Mouse (Mus musculus) liver (tissue): ENCODE data around the gene Cog5.
A peak's percentile ranks its signal among the peaks of the same experiment; 100 is the strongest.

ENCODE experiments used
- DNase-seq: peaks from one replicate; pipeline ENCODE4 v3.0.0-alpha.2; 2020; ENCODE audit warnings: mixed read lengths

Cog5 gene

DNA sequence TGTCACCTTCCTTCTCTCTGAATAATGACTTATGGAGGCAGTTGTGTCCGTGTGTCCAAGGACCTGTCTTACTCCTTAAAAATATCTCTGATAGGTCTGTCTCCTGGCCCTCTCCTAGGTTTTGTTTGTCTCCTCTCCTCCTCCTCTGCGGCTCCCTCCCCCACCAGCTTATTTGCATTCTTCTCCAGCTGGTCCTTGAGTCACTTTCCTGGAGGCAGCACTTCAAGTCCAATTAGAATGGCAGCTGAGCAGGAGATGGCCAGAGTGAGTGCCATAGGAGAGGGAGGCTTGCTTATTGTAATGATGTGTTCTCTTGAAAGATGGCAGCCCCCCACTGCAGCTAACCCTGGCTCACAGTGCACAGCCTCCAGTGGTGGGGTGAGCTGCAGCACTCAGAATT, 241.2 kb downstream of the Cog5 start:
- DNase-seq = no peak

DNA sequence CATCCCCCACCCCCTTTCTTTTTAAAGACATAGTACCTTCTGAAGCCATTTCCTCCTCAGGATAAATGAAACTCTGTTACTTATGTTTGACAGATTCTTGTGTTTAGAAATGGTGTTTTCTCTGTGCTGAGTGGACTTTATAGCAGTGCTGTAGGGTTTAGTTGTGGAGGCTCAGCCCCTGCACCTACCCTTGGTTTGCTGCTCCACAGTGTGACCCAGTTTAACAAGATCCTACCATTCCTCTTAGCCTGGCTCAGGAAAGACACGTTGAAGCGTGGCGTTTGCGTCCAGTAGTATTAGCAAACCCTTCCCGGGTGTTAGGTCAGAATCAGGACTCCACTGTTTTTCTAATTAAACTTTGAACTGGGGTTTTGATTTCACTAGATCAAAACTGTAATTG, 241.6 kb downstream of the Cog5 start:
- DNase-seq = no peak

DNA sequence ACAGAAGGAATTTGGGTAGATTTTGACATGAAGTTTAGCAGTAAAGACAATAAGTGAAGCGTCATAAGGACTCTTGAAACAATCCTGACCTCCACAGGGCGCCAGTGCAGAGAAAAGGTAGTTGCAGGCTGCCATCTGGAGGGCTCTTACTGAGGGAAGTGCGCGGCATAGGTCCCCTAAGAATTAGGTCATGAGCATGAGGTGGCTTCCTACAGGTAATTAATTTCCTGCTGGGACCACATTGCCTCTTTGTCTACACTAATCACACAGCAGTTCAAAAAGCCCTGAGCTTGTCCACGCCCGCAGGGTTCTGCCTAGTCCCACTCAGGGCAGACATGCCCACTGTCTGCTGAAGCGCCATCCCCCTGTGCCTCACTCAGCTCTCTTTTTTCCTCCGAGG, 242.3 kb downstream of the Cog5 start:
- DNase-seq = no peak

DNA sequence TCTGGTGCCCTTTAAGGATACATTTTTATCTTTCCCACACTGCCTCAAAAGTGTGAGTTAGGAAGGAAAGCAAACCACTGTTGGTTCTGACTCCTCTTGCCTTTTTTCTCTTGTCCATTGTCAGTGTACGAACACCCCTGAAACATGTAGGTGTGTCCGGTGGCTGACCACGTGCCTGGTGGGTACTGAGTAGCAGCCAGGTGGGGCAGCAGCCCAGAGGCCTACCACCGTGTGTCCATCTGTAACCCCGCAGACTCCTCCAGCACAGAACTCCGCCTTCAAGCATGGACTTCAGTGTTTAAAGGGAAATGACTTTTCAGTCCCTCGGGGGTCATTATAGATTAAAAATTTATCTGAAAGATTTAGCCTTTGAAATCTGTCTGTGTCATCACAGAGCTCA, 242.8 kb downstream of the Cog5 start:
- no peak for DNase-seq

DNA sequence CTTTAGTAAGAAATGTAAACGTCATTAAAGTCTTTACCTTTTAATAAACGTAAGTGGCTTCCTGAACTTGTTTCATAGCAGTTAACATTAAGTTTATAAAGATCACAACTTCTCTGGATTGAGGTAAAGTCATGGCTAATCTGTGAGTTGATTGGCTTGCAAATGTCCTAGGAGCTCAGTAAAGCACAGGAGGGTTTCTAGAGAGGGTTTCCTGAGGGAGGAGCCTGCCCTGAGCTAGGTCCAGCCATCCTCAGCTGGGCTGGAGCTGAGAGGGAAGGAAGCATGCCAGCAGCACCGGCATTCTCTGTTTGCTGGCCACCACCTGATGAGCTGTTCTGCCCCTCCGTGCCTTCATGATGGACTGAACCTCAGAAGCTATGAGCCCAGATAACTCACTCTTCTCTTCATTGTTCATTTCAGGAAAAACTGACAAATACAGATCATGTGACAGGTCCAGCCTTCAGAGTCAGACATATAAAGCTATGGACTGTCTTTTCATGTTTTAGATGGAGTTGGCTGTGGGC, 245.8 kb downstream of the Cog5 start:
- no peak for DNase-seq

DNA sequence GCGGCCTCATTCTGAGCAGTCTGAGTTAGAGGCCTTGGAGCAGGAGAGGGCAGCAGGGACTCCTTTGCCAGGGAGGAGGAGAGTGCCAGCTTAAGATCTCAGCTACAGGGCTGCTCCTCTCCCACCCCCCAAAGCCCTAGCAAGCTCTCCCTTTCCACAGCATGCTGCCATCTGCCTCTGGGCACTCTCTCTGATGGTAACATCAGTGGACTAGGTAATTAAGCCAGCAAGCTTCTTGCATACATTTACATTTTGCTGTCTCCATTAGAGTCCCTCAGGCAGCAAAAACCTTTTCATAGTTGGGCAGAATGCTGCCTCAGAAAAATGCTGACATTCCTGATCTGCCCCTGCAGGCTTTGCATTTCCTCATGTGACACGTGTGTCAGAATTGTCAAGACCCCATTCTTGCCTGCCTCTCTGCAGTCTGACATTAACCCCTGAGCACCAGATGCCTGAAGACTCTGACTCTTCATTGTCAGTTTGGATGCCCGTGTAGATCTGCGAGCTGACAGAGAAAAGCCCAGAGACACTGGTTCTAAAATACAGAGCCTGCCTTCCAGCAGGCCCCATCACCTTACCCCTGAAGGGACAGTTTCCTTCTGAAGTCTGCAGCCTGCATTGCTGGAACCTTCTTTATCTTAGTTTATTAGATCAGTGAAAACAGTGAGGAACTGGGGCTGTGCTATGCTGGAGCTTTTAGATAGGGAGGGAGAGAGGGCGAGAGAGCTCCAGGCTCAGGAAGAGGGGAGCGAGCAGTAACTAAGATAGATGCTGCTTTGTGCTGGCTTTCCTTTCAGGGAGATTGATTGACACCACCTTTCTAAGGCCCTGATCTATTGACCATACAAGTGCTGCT, 251.3 kb downstream of the Cog5 start:
- no peak for DNase-seq

DNA sequence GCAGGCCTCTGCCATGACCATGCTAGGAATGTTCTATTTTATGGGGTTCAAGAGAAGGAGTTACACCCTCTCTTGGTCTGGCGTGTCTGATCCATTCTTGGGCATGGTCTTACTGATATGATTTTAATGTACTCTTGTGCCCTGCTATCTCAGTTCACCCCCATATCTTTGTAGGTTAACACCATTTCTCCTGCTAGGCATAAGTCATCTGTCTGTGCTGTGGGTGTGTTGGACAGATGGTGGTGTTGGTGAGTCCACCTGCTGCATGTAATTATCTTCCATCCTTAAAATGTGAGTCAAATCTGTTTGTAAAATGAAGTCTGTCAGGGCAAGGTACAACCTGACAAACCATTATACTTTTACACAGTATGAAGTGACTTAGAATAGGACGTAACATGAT, 252.8 kb downstream of the Cog5 start:
- DNase-seq = no peak

DNA sequence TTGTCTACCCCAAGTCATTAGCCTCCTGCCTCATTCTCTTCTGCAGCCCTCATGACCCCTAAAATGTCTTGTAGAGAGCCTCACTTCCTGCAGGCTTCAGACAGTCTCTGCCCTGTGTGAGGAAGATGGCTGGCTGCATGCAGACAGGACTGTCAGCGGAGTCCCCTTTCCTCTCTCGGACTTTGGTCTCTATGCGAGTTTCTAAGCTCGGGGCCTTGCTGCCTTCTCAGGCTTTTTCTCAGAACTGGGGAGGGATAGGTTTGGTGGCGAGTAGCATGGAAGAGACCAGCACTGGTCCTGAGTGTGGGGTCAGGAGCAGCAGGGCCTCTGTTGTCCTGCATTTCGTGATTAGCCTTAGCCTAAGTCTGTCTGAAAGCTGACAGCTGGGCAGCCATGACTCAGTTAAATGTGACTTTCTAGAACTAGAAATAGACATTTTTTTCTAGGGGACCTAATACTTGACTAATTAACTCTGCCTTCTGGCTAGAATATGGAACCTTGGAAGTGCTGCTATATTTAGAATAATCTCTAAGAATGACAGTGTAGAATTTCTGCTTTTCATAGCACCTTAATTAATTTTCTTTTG, 258.4 kb downstream of the Cog5 start:
- DNase-seq = no peak

DNA sequence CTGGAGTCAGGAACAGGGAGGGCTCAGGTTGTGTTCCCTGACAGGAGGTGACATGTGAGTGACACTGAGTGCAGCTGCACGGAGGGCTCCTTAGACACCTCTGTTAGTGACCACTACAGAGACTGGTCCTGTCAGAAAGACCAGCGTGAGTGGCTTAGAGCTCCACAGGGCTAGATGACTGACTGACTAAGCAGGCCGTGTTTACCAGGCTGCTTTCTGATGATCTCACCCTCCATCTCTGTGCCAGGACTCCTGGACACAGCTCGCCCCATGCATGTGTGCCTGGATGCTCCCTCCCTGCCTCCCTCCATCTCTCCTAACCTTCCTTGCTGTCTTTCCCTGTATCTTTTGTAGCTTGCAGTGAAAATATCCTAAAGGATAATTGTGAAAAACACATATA, 258.9 kb downstream of the Cog5 start:
- no peak for DNase-seq

DNA sequence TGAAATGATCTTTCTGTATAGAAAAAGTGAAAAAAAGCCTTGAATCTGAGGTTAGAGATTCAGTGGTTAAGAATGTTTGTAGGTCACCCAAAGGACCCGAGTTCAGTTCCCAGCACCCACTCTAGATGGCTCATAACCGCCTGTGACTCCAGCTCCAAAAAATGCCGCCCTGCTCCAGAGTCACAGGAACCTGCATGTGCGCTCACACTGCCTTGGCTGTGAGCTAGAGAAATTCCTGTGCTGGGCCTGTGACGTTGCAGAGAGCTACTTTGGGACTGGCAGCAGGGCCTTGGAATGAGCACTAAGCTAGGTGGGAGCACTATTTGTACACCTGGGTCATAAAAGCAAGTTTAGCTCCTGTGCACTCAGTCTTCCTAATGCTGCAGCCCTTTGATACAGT, 262.0 kb downstream of the Cog5 start:
- DNase-seq = no peak

DNA sequence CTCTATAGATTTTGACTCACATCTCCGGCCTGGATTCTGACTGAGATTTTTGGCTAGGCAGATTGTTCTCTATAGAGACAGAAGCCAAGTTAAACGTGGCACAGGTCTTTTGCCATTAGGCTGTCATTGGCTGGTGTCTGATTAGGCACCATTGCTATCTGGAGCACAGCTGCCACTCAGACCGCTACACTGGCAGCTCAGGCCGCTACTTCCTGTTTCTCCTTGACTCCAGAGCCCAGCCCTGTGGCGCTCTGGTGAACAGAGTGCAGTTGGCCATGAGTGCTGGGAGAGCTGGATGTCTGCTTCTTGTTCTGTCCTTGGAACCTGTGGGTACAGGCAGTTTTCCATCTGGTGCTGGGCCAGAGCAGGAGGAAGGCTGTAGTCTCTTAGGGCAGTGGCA, 262.6 kb downstream of the Cog5 start:
- peak; percentile 46 for DNase-seq

DNA sequence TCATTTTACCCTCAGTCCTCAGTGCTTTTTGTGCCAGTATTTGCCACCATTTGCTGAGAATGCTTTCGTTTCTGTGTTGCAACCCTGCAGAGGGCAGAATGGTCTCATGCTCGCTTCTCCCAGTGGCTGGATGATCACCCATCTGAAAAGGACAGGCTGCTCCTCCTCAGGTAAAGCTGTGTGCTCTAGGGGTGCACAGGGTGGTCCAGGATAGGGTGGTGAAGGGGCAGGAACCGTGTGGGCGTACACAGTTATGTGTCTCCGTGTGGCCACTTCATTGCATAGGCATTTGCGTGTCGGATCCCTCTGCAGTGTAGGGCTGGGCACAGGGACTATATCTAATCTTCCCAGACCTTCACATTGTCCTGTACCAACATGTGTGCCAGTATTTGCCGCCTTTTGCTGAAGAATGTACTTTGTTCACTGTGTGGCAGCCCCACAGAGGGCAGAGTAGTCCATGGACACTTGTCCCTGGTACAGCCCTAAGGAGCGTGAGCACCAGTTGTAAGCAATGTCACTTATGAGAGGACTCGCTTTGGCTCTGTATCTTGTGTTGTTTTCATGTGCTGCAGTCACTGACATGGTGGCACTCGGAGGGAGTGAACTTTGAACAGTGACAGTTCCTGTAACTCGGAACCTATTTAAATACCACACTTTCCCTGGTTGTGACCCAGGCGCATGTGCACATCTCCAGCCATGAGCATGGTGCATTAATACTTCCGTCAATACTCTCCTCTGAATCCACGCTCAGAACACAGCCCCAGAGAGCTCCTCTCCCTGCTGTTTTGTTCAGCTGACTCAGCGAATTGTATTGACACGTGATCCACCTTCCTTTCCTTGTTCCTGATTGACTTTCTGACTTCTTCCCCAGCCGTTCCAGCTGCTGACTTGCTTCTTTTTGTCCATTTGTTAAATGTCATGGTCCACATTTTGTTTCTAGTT, 266.1 kb downstream of the Cog5 start:
- DNase-seq = no peak

DNA sequence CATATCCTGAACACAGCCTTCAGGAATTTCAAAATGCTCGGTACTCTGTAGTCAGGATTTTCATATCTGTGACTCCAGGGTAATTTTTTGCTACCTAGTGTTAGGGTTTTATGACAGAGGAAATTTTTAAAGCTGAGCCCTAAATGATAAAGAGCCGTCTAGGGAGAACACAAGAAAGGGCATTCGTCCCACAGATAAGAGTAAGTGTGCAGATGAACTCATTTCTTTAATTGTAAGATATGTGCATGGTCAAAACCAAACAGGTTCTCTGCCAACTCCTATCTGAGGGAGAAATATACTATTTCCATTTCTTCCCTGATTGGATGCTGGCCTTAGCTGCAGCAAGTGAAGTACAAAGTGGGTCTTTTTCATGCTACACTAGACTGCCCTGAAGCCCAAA, 269.5 kb downstream of the Cog5 start:
- no peak for DNase-seq

DNA sequence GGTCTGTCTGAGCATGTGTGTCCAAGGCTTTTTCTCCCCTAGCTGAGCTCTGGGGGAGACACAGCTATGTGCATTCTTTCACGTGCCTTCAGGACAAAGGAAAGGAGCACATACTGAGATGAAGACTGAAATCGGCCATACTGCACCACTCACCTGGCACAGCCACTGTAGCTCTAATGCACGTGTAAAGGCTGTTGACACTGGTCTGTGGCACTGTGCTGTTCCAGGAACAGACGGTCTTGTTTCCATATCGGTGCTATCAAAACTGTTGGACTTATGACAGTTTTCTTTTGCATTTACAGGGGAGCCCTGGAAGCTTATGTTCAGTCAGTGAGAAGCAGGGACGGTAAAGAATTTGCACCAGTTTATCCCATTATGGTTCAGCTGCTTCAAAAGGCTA, 270.7 kb downstream of the Cog5 start:
- DNase-seq = no peak

DNA sequence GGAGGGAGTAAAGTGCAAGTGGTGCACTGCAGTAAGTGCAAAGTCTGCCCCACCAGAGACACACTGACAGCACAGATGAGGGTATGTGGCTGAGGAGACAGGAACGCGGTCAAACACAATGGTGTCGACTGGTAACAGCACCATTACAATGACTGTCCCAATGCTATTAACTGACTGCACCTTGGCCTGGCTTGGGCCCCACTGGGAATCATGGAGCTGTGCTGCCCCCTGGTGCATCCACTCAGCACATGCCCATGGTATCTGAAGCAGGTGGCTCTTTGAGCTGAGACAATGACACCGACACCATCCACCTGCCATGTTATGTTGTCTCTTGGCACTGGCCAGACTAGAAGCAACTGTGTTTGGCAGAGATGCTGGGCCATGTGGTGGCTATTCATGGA, 272.0 kb downstream of the Cog5 start:
- peak; percentile 71 for DNase-seq

DNA sequence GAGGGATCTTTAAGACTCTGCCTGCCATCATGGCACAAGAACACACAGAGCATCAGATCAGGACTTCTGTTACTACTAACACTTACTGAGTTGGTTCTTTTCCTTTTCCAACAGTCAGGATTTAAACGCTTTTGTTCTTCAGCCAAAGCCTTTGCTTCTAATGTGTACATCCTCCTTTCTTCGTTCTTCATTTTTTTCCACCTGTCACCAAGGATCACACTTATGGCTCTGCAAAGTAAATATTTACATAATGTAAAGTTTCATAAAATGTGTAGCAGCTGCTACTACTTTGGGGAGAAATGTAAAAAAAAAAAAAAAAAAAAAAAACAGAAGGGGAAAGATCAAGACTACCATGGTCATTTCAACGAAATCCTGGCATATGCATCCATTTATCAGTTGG, 273.8 kb downstream of the Cog5 start:
- DNase-seq = no peak

DNA sequence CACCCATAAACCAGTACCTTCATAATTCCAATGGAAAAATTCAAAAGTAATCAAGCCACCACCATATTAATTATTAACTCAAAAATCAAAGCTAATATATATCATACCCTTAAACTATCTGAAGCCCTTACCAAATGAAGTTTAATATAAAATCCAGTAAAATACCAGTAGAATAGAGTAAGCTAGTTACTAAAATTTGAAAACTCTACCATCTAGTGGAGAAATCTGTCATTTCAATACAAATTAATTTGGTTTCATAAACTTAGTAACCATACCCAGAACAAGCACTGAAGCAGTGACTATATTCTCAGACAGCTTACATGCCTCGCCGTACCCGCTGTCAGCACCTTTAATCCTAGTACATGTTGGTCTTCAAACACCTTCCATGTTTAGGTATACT, 277.1 kb downstream of the Cog5 start:
- no peak for DNase-seq

DNA sequence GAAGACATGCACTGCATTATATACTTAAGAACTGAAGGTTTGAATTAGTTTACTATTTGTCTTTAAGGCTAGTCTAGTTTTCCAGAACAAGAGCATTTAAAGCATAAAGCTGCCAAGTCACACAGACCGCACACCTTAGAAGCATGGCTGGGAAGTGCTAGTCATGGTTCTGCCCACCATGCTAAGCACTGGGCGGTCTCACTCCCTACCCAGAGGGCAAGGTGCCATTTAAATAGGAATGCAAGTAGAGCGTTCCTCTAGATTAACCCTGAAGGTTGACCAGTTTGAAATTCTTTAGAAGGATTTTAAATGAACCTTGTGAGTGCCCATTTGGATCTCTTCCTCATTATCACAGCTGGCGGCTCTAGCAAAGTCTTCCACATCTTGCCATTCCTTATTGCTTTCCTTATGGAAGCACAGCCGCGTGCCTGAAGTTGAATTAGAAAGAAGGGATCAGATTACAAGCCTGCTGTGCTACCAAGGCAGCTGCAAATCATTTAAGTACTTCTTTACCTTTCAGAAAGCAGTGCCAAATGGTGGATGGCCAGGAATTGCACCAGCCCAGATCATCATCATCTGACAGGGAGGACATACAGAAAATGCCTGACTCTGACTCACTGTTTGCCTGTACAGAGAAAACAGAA, 282.1 kb downstream of the Cog5 start:
- no peak for DNase-seq

DNA sequence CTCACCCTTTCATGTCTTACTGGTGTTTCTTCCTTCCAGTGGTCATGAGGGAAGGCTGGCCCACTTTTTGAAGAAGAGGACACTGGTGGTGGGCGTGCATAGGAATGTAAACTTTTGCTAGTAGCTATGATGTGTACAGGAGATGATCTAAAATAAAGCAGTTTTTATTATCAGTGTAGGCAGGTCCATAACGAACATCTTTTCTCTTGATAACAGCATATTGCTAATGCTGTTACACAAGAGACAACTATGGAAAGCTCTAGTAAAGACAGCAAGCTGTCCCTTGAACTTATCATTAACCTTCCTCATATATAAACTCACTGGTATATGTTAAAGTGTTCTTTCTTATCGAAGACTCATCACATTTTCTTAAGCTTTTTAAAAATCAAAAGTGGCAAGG, 282.9 kb downstream of the Cog5 start:
- no peak for DNase-seq

DNA sequence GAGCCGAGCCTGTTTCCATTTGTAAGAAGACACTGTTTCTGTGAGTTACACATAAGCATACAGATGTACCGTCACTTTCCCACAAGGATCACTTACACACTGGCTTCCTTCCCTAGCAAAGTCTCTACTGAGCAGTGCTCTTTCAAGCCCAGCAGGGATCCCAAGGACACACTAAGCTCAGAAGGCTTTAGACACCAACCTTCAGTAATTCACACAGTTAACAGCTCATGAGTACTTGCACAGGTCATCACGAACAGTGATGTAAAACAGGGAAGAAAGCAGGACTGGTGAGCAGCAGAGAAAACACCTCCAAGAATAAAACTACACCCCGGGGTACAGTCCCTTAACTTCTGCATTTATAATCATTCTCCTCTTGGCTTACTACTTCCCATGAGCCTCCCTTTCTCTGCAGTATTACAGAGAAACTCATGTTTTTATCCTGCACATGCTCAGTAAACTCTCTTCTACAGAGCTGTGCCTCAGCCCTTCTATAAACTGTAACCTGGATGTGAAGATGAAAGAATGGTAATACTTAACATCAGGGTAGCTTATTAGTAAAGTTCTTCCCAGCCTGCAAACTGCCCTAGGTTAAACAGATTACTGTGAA, 283.8 kb downstream of the Cog5 start:
- no peak for DNase-seq

DNA sequence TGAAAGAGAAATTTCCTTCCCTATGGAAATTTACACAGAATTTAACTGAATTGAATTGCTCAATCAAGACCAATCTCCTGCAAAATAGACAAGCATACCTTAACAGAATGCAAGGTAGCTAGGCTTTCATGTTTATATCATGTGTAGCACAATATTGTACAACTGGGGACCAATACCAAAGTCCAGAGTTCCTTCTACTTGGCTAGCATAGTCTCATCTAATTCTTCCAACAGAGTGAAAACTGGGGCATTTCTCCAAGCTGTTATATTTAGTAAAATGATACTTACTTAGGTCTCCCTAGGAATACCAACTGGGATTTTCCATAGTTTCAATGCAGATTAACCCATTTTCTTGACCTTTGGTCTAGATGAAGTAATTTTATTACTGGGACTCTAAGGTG, 284.4 kb downstream of the Cog5 start:
- no peak for DNase-seq

DNA sequence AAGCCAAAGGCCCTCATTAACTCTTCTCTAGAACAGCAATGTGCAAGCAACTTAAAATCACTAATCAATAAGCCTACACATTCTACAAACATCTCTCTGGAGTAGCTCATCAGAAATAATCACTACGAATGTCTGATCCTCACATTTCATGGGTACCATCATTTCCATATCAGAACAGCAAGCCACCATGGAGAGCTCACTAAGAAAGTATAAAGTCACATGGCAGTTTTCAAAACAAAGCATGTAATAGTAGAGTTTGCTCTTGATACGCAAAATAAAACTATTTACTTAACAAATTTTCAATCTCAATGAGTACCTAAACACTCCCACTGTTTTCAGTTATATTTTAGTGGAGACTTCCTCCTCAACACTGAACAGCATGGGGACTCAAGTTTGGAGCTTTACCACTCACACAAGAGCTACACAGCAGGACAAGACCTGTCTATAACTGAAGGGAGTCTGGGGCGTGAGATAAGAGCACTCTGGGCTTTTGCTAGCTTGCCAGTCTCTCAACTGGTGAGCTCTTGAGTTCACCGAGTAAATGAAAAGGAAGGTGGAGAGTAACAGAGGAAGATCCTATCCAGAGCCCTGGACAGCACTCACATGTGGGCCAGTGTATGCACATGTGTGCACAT, 288.5 kb downstream of the Cog5 start:
- DNase-seq = peak; percentile 56
